Mouse (Mus musculus) adrenal gland, adult 2 months (tissue): ENCODE measurements around the gene Olfr26. TPM values are rescaled to one million over a fixed set of nuclear protein-coding genes. Genes with fewer than 3 reads are reported as not detected.
"Not testable (repeated sequence)": the region's sequence is repeated elsewhere in the genome, so short reads cannot be mapped to it uniquely, and the experiment has no call there.

Experiments used
- DNase-seq: peaks from one replicate; pipeline ENCODE4 v3.0.0; 2021
- long read RNA-seq: library from polyadenylated mRNA; stranded (forward); transcript quantifications from one replicate; pipeline ENCODE4 v2.0.0, GENCODE M21; 2021
- polyA plus RNA-seq: library from polyadenylated mRNA; depleted of rRNA; stranded (reverse); fragments of >200 nt; gene quantifications from 2 replicates; pipeline ENCODE4 v1.2.3, GENCODE M21; 2012; rRNA removed
- total RNA-seq, 2 experiments: library from RNA; stranded (reverse); gene quantifications; 2 replicates each; pipeline ENCODE4 v1.2.3; 2021

The Olfr26 gene
- total RNA-seq (not detected), polyA plus RNA-seq (not detected in 2 replicates)
- long read RNA-seq = 0 reads

DNA sequence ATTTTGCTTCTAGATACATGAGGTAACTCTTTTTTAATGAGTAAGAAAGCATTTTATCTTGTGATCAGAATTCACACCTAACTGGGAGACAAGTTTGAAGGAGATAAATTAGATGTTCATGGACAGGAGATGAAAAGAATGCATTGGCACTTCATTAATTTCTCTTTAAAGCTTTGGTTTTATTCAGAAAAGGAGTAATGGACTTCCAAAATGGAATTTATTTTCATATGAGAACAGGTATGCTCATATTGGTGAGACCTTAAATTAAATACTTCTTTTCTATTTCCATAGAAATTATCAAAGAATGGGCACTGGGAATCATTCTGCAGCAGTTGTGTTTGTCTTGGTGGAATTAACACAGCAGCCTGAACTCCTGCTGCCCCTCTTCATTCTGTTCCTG is at the start of gene Olfr26:
TSS of gene Olfr26 (plus strand) at position 301 of the 400 bp plus-strand sequence.
- no peak for DNase-seq

DNA sequence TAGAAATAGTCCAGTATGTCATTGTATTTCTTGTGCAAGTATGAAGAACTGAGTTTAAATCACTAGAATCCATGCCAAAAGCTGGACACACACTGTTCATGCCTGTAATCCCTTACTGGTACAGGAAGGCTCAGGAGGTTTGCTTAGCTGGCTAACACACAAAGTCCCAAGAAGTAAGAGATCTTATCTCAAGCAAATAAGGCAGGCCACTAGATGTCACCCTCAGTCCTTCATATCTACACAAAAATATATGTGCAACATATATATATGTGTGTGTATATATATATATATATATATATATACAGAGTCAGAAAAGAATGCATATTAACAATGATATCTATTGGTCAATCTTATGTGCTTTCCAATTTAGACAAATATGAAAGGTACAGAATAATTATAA is 49.2 kb upstream of the Olfr26 start:
- DNase-seq = no peak

DNA sequence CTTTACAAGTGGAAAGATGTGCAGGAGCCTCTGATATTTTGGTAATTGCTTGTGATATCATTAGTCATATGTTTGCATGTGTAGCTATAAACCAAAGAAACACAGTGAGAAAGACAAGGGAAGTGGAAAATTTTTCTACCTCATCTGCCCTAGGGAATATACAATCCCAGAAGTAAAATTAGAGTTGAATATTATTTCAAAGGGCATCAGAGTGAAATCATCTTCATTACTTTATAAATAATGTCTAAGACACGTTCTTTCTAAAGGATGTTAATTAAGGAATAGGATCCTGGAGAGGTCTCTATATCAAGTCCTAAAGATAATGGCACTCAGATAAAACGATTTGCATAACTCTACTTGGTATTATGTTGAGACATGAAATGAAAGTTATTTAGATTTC is 40.5 kb upstream of the Olfr26 start, which contains the start of gene Olfr922:
TSS of gene Olfr922 (plus strand) at position 301 of the 400 bp plus-strand sequence.
- DNase-seq = no peak

DNA sequence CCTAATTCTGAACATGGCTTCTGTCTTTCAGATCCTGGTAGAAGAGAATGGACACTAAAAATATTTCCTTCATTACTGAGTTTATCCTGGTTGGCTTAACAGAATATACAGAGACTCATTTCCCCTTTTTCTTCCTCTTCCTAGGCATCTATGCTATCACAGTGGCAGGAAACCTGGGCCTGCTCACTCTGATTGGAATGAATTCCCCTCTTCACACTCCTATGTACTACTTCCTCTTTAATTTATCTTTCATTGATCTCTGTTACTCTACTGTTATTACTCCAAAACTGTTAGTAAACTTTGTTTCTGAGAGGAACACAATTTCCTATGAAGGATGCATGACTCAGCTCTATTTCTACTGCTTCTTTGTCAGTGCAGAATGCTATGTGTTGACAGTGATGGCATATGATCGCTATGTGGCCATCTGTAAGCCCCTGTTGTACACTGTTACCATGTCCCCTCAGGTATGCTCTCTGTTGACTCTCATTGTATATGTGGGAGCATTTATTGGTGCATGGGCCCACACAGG is 39.3 kb upstream of the Olfr26 start:
- DNase-seq = no peak

DNA sequence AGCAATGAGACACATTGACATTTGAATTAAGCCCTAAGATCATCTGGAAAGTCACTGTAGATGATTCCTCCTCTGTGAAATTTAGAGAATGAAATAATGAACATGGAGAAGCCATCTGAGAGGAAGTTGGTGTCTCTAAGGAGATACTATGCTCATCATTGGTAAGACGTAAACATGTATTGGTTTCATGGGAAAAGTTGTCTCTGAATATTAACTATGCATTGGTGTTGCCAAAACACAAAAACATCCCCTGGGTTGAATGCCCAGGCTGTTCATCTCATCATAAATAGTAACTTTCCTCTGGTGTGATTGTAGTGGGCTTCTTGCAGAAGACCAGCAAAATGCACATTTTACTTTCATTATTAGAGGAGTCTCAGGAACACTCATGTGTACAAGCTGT is 28.6 kb upstream of the Olfr26 start, which contains the start of gene Olfr923:
TSS of gene Olfr923 (plus strand) at position 301 of the 400 bp plus-strand sequence.
- DNase-seq = no peak

DNA sequence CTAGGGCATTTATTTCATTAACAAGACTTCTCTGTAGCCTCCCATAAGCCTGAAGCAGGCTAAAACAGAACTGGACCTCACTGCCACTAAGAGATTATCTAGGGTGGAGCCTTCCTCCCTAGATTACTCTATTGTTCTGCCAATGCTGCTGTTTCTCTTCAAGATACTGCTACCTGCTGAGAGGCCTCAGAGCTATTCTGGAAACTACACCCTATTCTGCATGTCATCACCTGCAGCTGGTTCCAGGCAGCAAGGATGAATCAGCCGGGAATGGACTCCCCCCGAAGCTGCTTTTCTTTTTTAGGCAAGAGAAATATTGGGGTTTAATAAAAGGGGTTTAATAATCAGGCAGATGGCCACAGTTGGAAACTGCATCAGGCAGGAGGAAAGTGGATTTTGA is 21.8 kb upstream of the Olfr26 start:
- no peak for DNase-seq

DNA sequence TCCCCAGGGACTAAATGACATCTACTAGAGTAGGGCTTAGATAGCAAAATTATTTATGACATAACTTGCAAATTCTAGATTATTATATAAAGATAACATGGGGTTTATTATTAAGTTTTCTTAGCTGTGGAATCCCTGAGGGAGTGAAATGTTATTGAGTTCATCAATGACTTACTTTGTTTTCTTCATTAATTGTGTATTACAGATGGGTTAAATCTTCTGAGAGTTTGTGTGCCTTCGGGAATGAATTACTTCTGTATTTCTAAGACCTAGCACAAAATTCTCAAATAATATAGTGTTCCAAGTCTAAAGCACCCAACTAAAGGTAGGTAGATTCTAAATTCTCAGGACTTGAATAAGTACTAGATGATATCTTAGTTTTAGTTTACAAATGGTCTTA is 10.7 kb upstream of the Olfr26 start, which contains the start of gene Olfr924:
TSS of gene Olfr924 (plus strand) at position 301 of the 400 bp plus-strand sequence.
- DNase-seq = no peak

DNA sequence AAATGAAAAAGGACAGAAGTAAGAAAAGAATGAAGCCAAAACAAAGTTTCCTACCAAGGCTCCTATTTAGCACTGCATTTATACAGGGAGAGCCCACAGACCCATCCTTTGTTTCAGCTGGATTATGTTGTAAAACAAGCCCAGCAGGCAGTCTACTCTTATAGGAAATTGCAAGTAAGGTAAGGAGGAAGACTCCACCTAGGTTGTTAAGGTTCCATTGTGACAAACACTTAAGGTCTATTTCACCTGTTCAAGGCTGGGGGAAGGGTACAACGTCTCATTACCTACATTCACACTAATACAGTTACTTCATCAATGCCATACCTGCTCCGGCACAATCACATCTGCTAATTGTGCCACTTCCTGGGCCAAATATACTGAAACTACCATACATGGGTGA is 20.0 kb downstream of the Olfr26 start:
- not testable (repeated sequence) for DNase-seq

DNA sequence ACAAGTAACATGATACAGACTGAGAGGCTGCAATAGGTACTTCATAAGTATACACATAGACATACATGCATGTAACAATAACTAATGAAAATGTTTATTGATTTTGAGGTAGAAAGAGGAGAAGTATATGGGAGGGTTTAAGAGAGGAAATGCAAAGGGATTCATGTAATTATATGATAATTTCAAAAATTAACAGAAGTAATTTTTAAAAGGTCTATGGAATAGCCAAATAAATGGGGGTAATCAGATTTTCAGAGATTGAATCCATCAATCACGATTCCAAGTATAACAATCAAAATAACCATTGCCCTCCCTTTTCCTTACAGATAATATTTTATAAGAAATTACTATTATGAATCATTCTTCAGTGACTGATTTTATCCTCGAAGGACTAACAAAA is 22.0 kb downstream of the Olfr26 start, which contains the start of gene Olfr926:
TSS of gene Olfr926 (plus strand) at position 301 of the 400 bp plus-strand sequence.
- DNase-seq = no peak

Other genes starting within 250 kb of the Olfr26 start
- gene Olfr914, start 250.0 kb upstream of the Olfr26 start, total RNA-seq = not detected
- gene Olfr914, start 250.0 kb upstream of the Olfr26 start, polyA plus RNA-seq = not detected in 2 replicates
- not detected for gene Olfr916, start 195.2 kb upstream of the Olfr26 start, total RNA-seq
- gene Olfr916, start 195.2 kb upstream of the Olfr26 start, polyA plus RNA-seq = not detected in 2 replicates
- gene Olfr917, start 189.2 kb upstream of the Olfr26 start, total RNA-seq = not detected
- gene Olfr917, start 189.2 kb upstream of the Olfr26 start, polyA plus RNA-seq = not detected in 2 replicates
- not detected for gene Olfr918, start 180.5 kb upstream of the Olfr26 start, total RNA-seq
- not detected in 2 replicates for gene Olfr918, start 180.5 kb upstream of the Olfr26 start, polyA plus RNA-seq
- not detected for gene Olfr919, start 151.4 kb upstream of the Olfr26 start, total RNA-seq
- gene Olfr919, start 151.4 kb upstream of the Olfr26 start, polyA plus RNA-seq = not detected in 2 replicates
- 10 to 100 TPM; 38.3 to 56.7 TPM for gene Vwa5a, start 136.8 kb upstream of the Olfr26 start, total RNA-seq
- gene Vwa5a, start 136.8 kb upstream of the Olfr26 start, polyA plus RNA-seq = 7.1 and 8.0 TPM in 2 replicates
- under 1 TPM; 0.26 to 0.28 TPM for gene Olfr920, start 102.8 kb upstream of the Olfr26 start, total RNA-seq
- 0.06 and 0.07 TPM in 2 replicates for gene Olfr920, start 102.8 kb upstream of the Olfr26 start, polyA plus RNA-seq
- not detected for gene Olfr921, start 82.0 kb upstream of the Olfr26 start, total RNA-seq
- gene Olfr921, start 82.0 kb upstream of the Olfr26 start, polyA plus RNA-seq = not detected in 2 replicates
- gene Olfr922, start 40.4 kb upstream of the Olfr26 start, total RNA-seq = not detected
- not detected in 2 replicates for gene Olfr922, start 40.4 kb upstream of the Olfr26 start, polyA plus RNA-seq
- gene Olfr923, start 28.5 kb upstream of the Olfr26 start, total RNA-seq = not detected
- not detected in 2 replicates for gene Olfr923, start 28.5 kb upstream of the Olfr26 start, polyA plus RNA-seq
- gene Olfr924, start 10.6 kb upstream of the Olfr26 start, total RNA-seq = not detected
- not detected in 2 replicates for gene Olfr924, start 10.6 kb upstream of the Olfr26 start, polyA plus RNA-seq
- gene Olfr926, start 22.1 kb downstream of the Olfr26 start, total RNA-seq = not detected
- not detected in 2 replicates for gene Olfr926, start 22.1 kb downstream of the Olfr26 start, polyA plus RNA-seq
- not detected for gene Olfr930, start 74.7 kb downstream of the Olfr26 start, total RNA-seq
- not detected in 2 replicates for gene Olfr930, start 74.7 kb downstream of the Olfr26 start, polyA plus RNA-seq
- gene Olfr933, start 117.3 kb downstream of the Olfr26 start, total RNA-seq = under 1 TPM in 1 of 2 experiments, not detected in 1; 0.17 TPM
- gene Olfr933, start 117.3 kb downstream of the Olfr26 start, polyA plus RNA-seq = not detected in 2 replicates
- not detected for gene Olfr934, start 133.3 kb downstream of the Olfr26 start, total RNA-seq
- gene Olfr934, start 133.3 kb downstream of the Olfr26 start, polyA plus RNA-seq = not detected in 2 replicates
- not detected for gene Olfr935, start 144.6 kb downstream of the Olfr26 start, total RNA-seq
- gene Olfr935, start 144.6 kb downstream of the Olfr26 start, polyA plus RNA-seq = not detected in 2 replicates
- gene Olfr146, start 168.3 kb downstream of the Olfr26 start, total RNA-seq = not detected
- not detected in 2 replicates for gene Olfr146, start 168.3 kb downstream of the Olfr26 start, polyA plus RNA-seq
- gene Olfr937, start 209.9 kb downstream of the Olfr26 start, total RNA-seq = not detected
- not detected in 2 replicates for gene Olfr937, start 209.9 kb downstream of the Olfr26 start, polyA plus RNA-seq
- not detected for gene Olfr938, start 223.8 kb downstream of the Olfr26 start, total RNA-seq
- gene Olfr938, start 223.8 kb downstream of the Olfr26 start, polyA plus RNA-seq = not detected in 2 replicates